Mouse (Mus musculus): ENCODE measurements around the gene Prox1. TPM values are rescaled to one million over a fixed set of nuclear protein-coding genes. Genes with fewer than 3 reads are reported as not detected.

Prox1 gene
- total RNA-seq, 1 experiment from 2014 or later = not detected

GRCm38 (mm10) chr1:190174231-190174630, 3.7 kb upstream of the Prox1 start:
- ATAC-seq (replicated peaks; ENCODE audit: low read depth, poor library complexity, severe bottlenecking) = no peak

GRCm38 (mm10) chr1:190173596-190173995, 3.1 kb upstream of the Prox1 start:
- ATAC-seq (replicated peaks; ENCODE audit: low read depth, poor library complexity, severe bottlenecking) = no peak

GRCm38 (mm10) chr1:190172979-190173461, 2.5 kb upstream of the Prox1 start:
- no peak for ATAC-seq (replicated peaks; ENCODE audit: low read depth, poor library complexity, severe bottlenecking)

GRCm38 (mm10) chr1:190172311-190172978, 1.9 kb upstream of the Prox1 start:
- ATAC-seq (replicated peaks; ENCODE audit: low read depth, poor library complexity, severe bottlenecking) = no peak

- ATAC-seq (replicated peaks; ENCODE audit: low read depth, poor library complexity, severe bottlenecking) = no peak
Measured at GRCm38 (mm10) chr1:190171750-190172149, 1.2 kb upstream of the Prox1 start.

- ATAC-seq (replicated peaks; ENCODE audit: low read depth, poor library complexity, severe bottlenecking) = no peak
Measured at GRCm38 (mm10) chr1:190171341-190171740, 827 bp upstream of the Prox1 start.

- ATAC-seq (replicated peaks; ENCODE audit: low read depth, poor library complexity, severe bottlenecking) = no peak
Measured at GRCm38 (mm10) chr1:190170819-190171216, 304 bp upstream of the Prox1 start.

- ATAC-seq (replicated peaks; ENCODE audit: low read depth, poor library complexity, severe bottlenecking) = peak; percentile 43
Measured at GRCm38 (mm10) chr1:190168761-190169671, 1.5 kb downstream of the Prox1 start.

GRCm38 (mm10) chr1:190168115-190168514, 2.4 kb downstream of the Prox1 start:
- no peak for ATAC-seq (replicated peaks; ENCODE audit: low read depth, poor library complexity, severe bottlenecking)

GRCm38 (mm10) chr1:190167609-190168008, 2.9 kb downstream of the Prox1 start:
- ATAC-seq (replicated peaks; ENCODE audit: low read depth, poor library complexity, severe bottlenecking) = no peak

- ATAC-seq (replicated peaks; ENCODE audit: low read depth, poor library complexity, severe bottlenecking) = no peak
Measured at GRCm38 (mm10) chr1:190165511-190165910, 5.0 kb downstream of the Prox1 start.

- no peak for ATAC-seq (replicated peaks; ENCODE audit: low read depth, poor library complexity, severe bottlenecking)
Measured at GRCm38 (mm10) chr1:190163471-190163870, 7.0 kb downstream of the Prox1 start.

- no peak for ATAC-seq (replicated peaks; ENCODE audit: low read depth, poor library complexity, severe bottlenecking)
Measured at GRCm38 (mm10) chr1:190161708-190162465, 8.6 kb downstream of the Prox1 start.

- no peak for ATAC-seq (replicated peaks; ENCODE audit: low read depth, poor library complexity, severe bottlenecking)
Measured at GRCm38 (mm10) chr1:190161288-190161687, 9.2 kb downstream of the Prox1 start.

GRCm38 (mm10) chr1:190159457-190159856, 11.1 kb downstream of the Prox1 start:
- no peak for ATAC-seq (replicated peaks; ENCODE audit: low read depth, poor library complexity, severe bottlenecking)

- ATAC-seq (replicated peaks; ENCODE audit: low read depth, poor library complexity, severe bottlenecking) = no peak
Measured at GRCm38 (mm10) chr1:190155751-190156150, 14.8 kb downstream of the Prox1 start.

GRCm38 (mm10) chr1:190155021-190155420, 15.5 kb downstream of the Prox1 start:
- ATAC-seq (replicated peaks; ENCODE audit: low read depth, poor library complexity, severe bottlenecking) = no peak

- ATAC-seq (replicated peaks; ENCODE audit: low read depth, poor library complexity, severe bottlenecking) = no peak
Measured at GRCm38 (mm10) chr1:190154292-190154691, 16.2 kb downstream of the Prox1 start.

GRCm38 (mm10) chr1:190152603-190153002, 17.9 kb downstream of the Prox1 start:
- ATAC-seq (replicated peaks; ENCODE audit: low read depth, poor library complexity, severe bottlenecking) = no peak

GRCm38 (mm10) chr1:190149233-190149741, 21.2 kb downstream of the Prox1 start:
- ATAC-seq (replicated peaks; ENCODE audit: low read depth, poor library complexity, severe bottlenecking) = no peak

Measured in common myeloid progenitor, adult 5-6 weeks (primary cell).